Mouse (Mus musculus): Measurements from ENCODE around the gene Aim2. TPM values are rescaled to one million over a fixed set of nuclear protein-coding genes. Genes with fewer than 3 reads are reported as not detected.
"Not testable (repeated sequence)": the region's sequence is repeated elsewhere in the genome, so short reads cannot be mapped to it uniquely, and the experiment has no call there.

The Aim2 gene
- polyA plus RNA-seq, 1 experiment from 2014 or later = 4.0 TPM

DNA sequence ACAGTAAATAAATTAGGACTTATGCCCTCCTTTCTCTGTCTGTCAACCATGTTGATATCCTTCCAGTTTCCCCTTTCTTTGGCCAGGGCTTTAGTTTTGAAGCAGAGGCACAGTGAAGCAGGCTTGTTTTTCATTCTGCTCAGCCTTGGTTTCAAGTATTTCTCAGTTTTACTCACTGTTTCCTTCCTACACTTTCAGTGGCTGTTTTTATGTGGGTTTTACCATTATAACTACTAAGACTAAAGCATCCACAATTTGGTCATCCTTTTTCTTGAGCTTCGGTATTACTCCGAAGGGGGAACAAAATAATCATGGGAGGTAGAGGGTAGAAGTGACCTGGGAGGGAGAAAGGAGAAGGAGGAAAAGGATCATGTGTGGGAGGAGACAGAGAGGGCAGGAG, 159.9 kb downstream of the Aim2 start:
- not testable (repeated sequence) for H3K4me2 ChIP-seq; H3K9ac ChIP-seq; H3K36me3 ChIP-seq; H3K27me3 ChIP-seq (replicated peaks); H3K4me1 ChIP-seq; H3K9me3 ChIP-seq (replicated peaks); ATAC-seq; H3K4me3 ChIP-seq; H3K27ac ChIP-seq
- 69% methylated on average over 2 of the region's 2 CpGs for WGBS (ENCODE audit: insufficient replicate concordance)

Other genes starting within 250 kb of the Aim2 start
- not detected in 2 replicates for gene Olfr1408, start 213.5 kb upstream of the Aim2 start, polyA plus RNA-seq (2016; fragmentation: Nextera tagmentation; extraction: Ambion mirVana)
- gene Olfr1406, start 160.2 kb upstream of the Aim2 start, polyA plus RNA-seq (2016; fragmentation: Nextera tagmentation; extraction: Ambion mirVana) = not detected in 2 replicates
- not detected in 2 replicates for gene Olfr218, start 153.1 kb upstream of the Aim2 start, polyA plus RNA-seq (2016; fragmentation: Nextera tagmentation; extraction: Ambion mirVana)
- gene Olfr1404, start 138.5 kb upstream of the Aim2 start, polyA plus RNA-seq (2016; fragmentation: Nextera tagmentation; extraction: Ambion mirVana) = not detected in 2 replicates
- 0.17 TPM in 1 of 2 replicates, not detected in the other for gene Fcer1a, start 123.7 kb upstream of the Aim2 start, polyA plus RNA-seq (2016; fragmentation: Nextera tagmentation; extraction: Ambion mirVana)
- not detected in 2 replicates for gene Olfr418, start 84.9 kb upstream of the Aim2 start, polyA plus RNA-seq (2016; fragmentation: Nextera tagmentation; extraction: Ambion mirVana)
- not detected in 2 replicates for gene Mptx2, start 73.1 kb upstream of the Aim2 start, polyA plus RNA-seq (2016; fragmentation: Nextera tagmentation; extraction: Ambion mirVana)
- 54.2 and 56.5 TPM in 2 replicates for gene Ackr1, start 17.1 kb upstream of the Aim2 start, polyA plus RNA-seq (2016; fragmentation: Nextera tagmentation; extraction: Ambion mirVana)
- gene Cadm3, start 16.8 kb downstream of the Aim2 start, polyA plus RNA-seq (2016; fragmentation: Nextera tagmentation; extraction: Ambion mirVana) = 1.1 and 1.3 TPM in 2 replicates
- 0.04 and 0.35 TPM in 2 replicates for gene Ifi206, start 140.2 kb downstream of the Aim2 start, polyA plus RNA-seq (2016; fragmentation: Nextera tagmentation; extraction: Ambion mirVana)
- not detected in 2 replicates for gene Ifi214, start 185.1 kb downstream of the Aim2 start, polyA plus RNA-seq (2016; fragmentation: Nextera tagmentation; extraction: Ambion mirVana)
- gene Ifi213, start 248.4 kb downstream of the Aim2 start, polyA plus RNA-seq (2016; fragmentation: Nextera tagmentation; extraction: Ambion mirVana) = not detected in 2 replicates

Data from liver, embryonic 12.5 days (tissue).